ENCODE assay signal across 8 mouse cellular contexts in the genomic region with DNA sequence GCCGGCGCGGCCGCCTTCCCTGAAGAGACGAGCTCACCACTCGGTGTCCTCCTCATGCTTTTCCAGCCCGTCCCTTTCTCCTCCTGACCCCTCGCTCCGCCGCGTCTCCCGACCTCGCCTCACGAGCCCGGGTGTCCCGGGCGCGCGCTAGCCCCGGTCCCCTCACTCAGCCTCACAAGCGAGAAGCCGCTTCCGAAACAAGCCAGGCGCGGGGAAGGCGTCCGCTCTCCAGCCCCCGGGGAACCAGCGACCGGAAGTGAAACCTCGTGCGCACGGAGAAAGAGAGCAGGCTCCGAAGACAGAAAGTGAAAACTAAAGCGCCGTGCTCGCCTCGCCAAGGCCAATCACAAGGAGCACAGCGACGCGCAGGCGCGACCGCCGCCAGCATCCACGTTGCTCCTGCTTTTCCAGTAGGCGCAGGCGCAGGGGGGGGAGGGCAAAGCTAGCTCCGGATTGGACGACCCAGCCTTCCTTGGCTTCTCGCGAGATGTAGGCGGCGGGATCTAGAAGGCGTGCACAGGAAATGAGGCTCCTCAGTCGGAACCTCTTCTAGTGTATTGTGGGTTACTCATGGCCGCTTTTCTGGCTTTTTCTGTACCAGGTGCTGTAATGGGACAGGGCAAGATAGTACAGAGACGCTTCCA. TPM values are rescaled to one million over a fixed set of nuclear protein-coding genes. Genes with fewer than 3 reads are reported as not detected.
DNase-seq lines count a peak whose midpoint lies in the region; ATAC-seq lines count a peak whose summit lies in the region.

A gene (minus strand): TSS at position 314 of the 644 bp plus-strand sequence.

- peak within 1 kb of the TSS; percentile 81 for H3K27ac ChIP-seq in lung, embryonic 16.5 days (ENCODE audit: low read length)

- peak within 1 kb of the TSS; percentile 67 for H3K4me2 ChIP-seq in lung, embryonic 16.5 days (ENCODE audit: low read depth, low read length)

- H3K27me3 ChIP-seq in lung, embryonic 16.5 days (ENCODE audit: control insufficient read depth, insufficient read depth, low read depth, low read length) = no peaks in the 10 kb centered on the region

- no peaks in the 10 kb centered on the region for H3K36me3 ChIP-seq in lung, embryonic 16.5 days (ENCODE audit: control insufficient read depth, insufficient read depth, low read length)

- under 1% methylated on average over 55 of the region's 58 CpGs for WGBS in lung, embryonic 16.5 days

- peak; percentile 93 for DNase-seq in MEL-GATA-1-ER (ENCODE audit: extremely low read depth, low read depth)
- DNase-seq in cerebellum, adult 8-10 months = peak; percentile 95
- peak; percentile 98 for DNase-seq in forelimb bud, embryonic 11.5 days (ENCODE audit: low read depth, low spot score)
- DNase-seq in layer of hippocampus, adult 9-10 months (ENCODE audit: low spot score) = peak; percentile 91
- peak; percentile 79 for DNase-seq in ovary, postnatal 10 days (ENCODE audit: low spot score)
- DNase-seq in thymus, postnatal 10 days (ENCODE audit: low spot score in 2 of 2) = peak; percentile 94 to 97

- H3K9me3 ChIP-seq in lung, embryonic 16.5 days (ENCODE audit: control insufficient read depth, low read length) = peaks cover 8% of the 10 kb centered on the region

- peak within 1 kb of the TSS; percentile 59 for H3K4me3 ChIP-seq in lung, embryonic 16.5 days (ENCODE audit: low read length)

- no peaks in the 10 kb centered on the region for H3K4me1 ChIP-seq in lung, embryonic 16.5 days (replicated peaks; ENCODE audit: control insufficient read depth, insufficient read depth, low read length)

- H3K9ac ChIP-seq in lung, embryonic 16.5 days (ENCODE audit: low read length) = peak within 1 kb of the TSS; percentile 60

- ATAC-seq in hematopoietic stem cell, adult 5-6 weeks (replicated peaks in 1 of 2; ENCODE audit: insufficient read depth in 1 of 2, low FRiP score in 2 of 2, low TSS enrichment in 1 of 2, low read depth in 1 of 2, poor library complexity in 2 of 2, severe bottlenecking in 2 of 2) = peak; percentile 95 to 97
- ATAC-seq in lung, embryonic 16.5 days (ENCODE audit: low read depth) = peak; percentile 100

RNA-seq across cellular contexts. Expression of the gene that starts here (rescaled TPM):
- total RNA-seq in hematopoietic stem cell, adult 5-6 weeks (2017) = 63.0 and 69.9 TPM in 2 replicates
- 10.1 and 10.4 TPM in 2 replicates for polyA plus RNA-seq in lung, embryonic 16.5 days (2015; fragmentation: Nextera tagmentation; extraction: Ambion mirVana)

Comparison
In these comparisons a context has a peak if more than half of its experiments do, and no peak if none do; other contexts are left out.
1. Peak in every context shown above with its lines: DNase-seq, ATAC-seq, H3K4me3 ChIP-seq and H3K27ac ChIP-seq.